Mouse (Mus musculus) liver, embryonic 15.5 days (tissue): ENCODE results near the gene Bad. TPM values are rescaled to one million over a fixed set of nuclear protein-coding genes. Genes with fewer than 3 reads are reported as not detected.
A peak's percentile ranks its signal among the peaks of the same experiment; 100 is the strongest.

Experiments used
- ATAC-seq: fragments of 200-750 bp; cut with Nextera tagmentation; 2 replicates; pipeline ENCODE4 v1.8.0; 2017; ENCODE audit warnings: moderate number of reproducible peaks, mild to moderate bottlenecking, moderate library complexity; ENCODE audit not compliant: insufficient read depth
- H3K27ac ChIP-seq: fragments of 300-500 bp; sonication (generic); replicated peaks from 2 replicates; pipeline ENCODE4 v1.5.1; 2015; ENCODE audit warnings: mild to moderate bottlenecking, inconsistent platforms
- H3K27me3 ChIP-seq: fragments of 300-500 bp; sonication (generic); 2 replicates; pipeline ENCODE4 v1.6.1; 2015; ENCODE audit warnings: mild to moderate bottlenecking, inconsistent platforms
- H3K36me3 ChIP-seq: fragments of 300-500 bp; sonication (generic); replicated peaks from 2 replicates; pipeline ENCODE4 v1.6.1; 2015; ENCODE audit warnings: moderate library complexity, mild to moderate bottlenecking, inconsistent platforms
- H3K4me1 ChIP-seq: fragments of 300-500 bp; sonication (generic); replicated peaks from 2 replicates; pipeline ENCODE4 v1.6.1; 2015; ENCODE audit warnings: inconsistent platforms
- H3K4me2 ChIP-seq: fragments of 300-500 bp; sonication (generic); 2 replicates; pipeline ENCODE4 v1.6.1; 2015; ENCODE audit warnings: moderate library complexity, mild to moderate bottlenecking, inconsistent platforms
- H3K4me3 ChIP-seq: fragments of 300-500 bp; sonication (generic); replicated peaks from 2 replicates; pipeline ENCODE4 v1.5.1; 2015; ENCODE audit warnings: mild to moderate bottlenecking, inconsistent platforms
- H3K9ac ChIP-seq: fragments of 300-500 bp; sonication (generic); 2 replicates; pipeline ENCODE4 v1.6.1; 2015; ENCODE audit warnings: moderate library complexity, mild to moderate bottlenecking, inconsistent platforms
- H3K9me3 ChIP-seq: fragments of 300-500 bp; sonication (generic); replicated peaks from 2 replicates; pipeline ENCODE4 v1.6.1; 2016; ENCODE audit warnings: inconsistent platforms
- WGBS: fragments of 180-500 bp; shearing (Covaris S2); methylation state at CpG from one replicate; pipeline ENCODE4 v1.1.7; 2015; ENCODE audit warnings: mixed read lengths; ENCODE audit not compliant: insufficient replicate concordance; 5-methylcytosine and 5-hydroxymethylcytosine counted together
- polyA plus RNA-seq: library from polyadenylated mRNA; unstranded; fragments of >200 nt; fragmentation: Nextera tagmentation; extraction: Ambion mirVana; gene quantifications from 2 replicates; pipeline ENCODE4 v1.2.1, GENCODE M21; 2015

Bad gene
- polyA plus RNA-seq, 1 experiment from 2014 or later = 25.5 TPM

DNA sequence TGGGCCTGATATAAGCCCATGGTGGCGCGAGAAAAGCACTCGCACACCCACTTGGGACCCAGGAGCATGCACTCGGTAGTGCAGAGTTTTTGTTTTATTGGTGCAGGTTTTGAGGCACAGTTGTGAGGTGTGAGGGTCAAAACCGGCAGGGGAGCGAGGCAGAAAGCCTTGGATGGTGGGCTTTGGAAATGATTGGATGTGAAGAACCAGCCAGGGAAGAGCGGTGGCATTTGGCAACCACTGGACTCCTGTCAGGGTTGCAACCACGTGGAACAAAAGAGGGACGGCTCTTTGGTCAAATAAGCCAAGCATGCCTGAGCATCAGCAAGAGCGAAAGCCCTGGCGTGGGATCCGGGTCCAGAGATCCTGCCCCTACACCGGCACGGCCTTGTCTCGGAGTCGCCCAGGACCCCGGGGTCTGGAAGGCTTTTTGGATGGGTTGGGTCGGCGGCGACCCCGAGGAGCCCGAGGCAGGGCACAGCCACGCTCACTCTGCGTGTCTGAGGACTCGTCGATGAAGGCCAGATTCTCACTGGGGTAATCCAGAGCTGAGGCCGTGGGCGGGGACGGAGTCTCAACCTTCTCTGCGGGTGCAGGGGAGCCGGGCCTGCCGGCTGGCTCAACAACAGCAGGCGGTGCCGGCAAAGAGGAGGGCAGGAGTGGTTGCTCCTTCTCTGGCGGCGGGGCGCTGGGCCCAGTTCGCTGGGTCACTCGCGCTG lies 15.9 kb upstream of the Bad start:
- Histone ChIP-seq H3K9me3 (no peaks in the 10 kb centered on the region), H3K27me3 (peaks cover 83% of the 10 kb centered on the region), H3K27ac (no peak overlapping the region), H3K36me3 (no peaks in the 10 kb centered on the region), H3K4me2 (peak overlapping the region; percentile 46), H3K4me1 (peaks cover 49% of the 10 kb centered on the region), H3K4me3 (no peak overlapping the region), H3K9ac (no peak overlapping the region)
- 16% methylated on average over 40 of the region's 40 CpGs for WGBS
- ATAC-seq = no peak

DNA sequence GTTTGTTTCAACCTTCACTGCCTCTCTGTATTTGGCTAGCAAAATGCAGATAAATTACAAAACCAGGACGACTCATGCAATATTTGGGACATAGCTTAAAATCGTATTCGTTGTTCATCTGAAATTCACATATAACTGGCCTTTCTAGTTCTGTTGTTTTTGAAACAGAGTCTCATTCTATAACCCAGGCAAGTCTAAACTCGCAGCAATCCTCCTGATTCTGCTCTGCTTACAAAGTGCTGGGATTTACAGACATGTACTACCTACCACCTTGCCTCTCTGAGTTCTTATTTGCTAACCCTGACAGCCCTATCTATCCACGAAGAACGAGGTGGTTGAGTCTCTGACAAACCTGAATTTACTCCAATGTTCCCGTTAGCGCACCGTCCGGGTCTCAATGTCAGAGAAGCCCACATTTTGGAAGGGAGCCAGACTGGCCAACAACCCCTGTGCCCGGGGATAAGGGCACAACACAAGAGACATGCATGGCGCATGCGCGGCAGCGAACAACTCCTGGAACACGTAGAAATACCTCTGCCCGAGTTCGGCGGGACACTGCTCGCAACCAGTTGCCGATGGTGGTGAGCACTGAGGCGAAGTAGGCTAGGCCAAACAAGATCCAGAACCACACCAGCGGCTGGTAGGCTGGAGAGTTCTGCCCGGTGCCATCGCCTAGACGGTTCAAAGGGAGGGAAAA lies 15.0 kb upstream of the Bad start:
- ATAC-seq = no peak
- Histone ChIP-seq H3K36me3 (no peaks in the 10 kb centered on the region), H3K4me3 (no peak overlapping the region; the same call in 1 of the 2 replicates), H3K9ac (no peak overlapping the region), H3K27ac (no peak overlapping the region), H3K27me3 (peaks cover 92% of the 10 kb centered on the region), H3K4me2 (peak overlapping the region; percentile 33), H3K4me1 (peaks cover 41% of the 10 kb centered on the region), H3K9me3 (no peaks in the 10 kb centered on the region)
- 12% methylated on average over 26 of the region's 26 CpGs for WGBS

DNA sequence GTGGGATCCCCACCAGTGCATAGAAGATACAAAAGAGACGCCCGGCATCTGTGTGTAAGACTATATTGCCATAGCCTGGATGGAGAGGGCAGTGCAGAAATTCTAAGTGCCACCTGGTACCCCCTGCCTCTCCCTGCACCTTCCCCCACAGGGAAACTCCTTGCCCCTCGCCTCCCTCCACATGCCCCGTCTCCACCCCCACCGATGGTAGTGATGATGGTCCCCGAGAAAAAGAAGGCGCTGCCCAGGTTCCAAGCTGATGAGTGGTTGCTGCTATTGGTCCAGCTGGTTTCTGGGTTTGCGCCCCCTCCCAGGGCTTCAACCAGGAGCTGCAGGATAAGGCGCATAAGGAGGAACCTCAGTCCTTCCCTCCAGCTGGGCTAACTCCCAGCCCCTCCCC lies 13.6 kb upstream of the Bad start:
- H3K27me3 ChIP-seq = peaks cover 100% of the 10 kb centered on the region
- H3K4me1 ChIP-seq = peaks cover 28% of the 10 kb centered on the region
- H3K9ac ChIP-seq = no peak overlapping the region
- 16% methylated on average over 9 of the region's 9 CpGs for WGBS
- ATAC-seq = no peak
- no peak overlapping the region for H3K4me2 ChIP-seq
- no peaks in the 10 kb centered on the region for H3K36me3 ChIP-seq
- no peaks in the 10 kb centered on the region for H3K9me3 ChIP-seq
- H3K4me3 ChIP-seq = no peak overlapping the region
- no peak overlapping the region for H3K27ac ChIP-seq

DNA sequence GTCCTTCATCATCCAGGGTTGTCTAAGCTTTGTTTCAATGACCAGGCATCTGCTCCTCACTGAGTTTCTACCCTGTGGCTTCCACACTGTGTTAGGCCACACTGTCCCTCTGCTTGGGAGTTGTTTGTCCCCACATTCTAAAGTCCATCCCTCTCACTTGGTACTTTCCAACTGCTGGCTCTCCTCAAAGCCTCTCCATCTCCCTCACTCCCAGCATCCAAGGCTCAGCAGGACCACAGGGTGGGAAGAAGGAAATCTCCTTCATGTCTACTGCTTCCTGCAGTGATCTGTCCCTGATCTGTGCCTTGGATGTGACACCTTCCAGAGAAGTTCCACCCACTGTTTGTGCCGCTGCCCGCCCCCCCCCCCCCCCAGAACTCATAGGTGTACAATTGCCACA lies 10.7 kb upstream of the Bad start:
- Histone ChIP-seq H3K4me2 (no peak overlapping the region), H3K9me3 (no peaks in the 10 kb centered on the region), H3K4me1 (peaks cover 18% of the 10 kb centered on the region), H3K4me3 (no peak overlapping the region), H3K36me3 (no peaks in the 10 kb centered on the region), H3K27me3 (peaks cover 100% of the 10 kb centered on the region), H3K9ac (no peak overlapping the region), H3K27ac (no peak overlapping the region)
- WGBS = 17% methylated on average over 2 of the region's 2 CpGs
- ATAC-seq = no peak

DNA sequence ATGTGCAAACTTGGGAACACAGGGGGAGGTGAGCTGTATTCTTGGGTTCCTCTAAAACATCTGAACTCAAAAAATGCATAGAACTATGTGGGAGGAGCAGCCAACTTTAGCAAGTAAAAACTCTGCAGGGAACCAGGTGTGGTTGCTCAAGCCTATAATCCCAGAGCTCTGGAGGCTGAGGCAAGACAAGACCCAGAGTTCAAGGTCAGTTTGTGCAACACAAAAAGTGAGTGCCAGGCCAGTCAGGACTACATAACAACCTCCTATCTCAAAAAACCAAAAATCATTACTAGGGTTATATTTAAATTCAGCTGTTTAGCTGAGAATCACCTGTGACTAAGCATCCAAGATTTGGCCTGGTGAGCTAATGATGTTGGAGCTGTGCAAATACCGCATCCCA lies 9.6 kb upstream of the Bad start:
- 39% methylated on average over 1 of the region's 1 CpGs for WGBS
- peaks cover 11% of the 10 kb centered on the region for H3K4me1 ChIP-seq
- no peak overlapping the region for H3K27ac ChIP-seq
- H3K9me3 ChIP-seq = no peaks in the 10 kb centered on the region
- H3K4me3 ChIP-seq = no peak overlapping the region
- ATAC-seq = no peak
- H3K27me3 ChIP-seq = peaks cover 94% of the 10 kb centered on the region
- H3K4me2 ChIP-seq = no peak overlapping the region
- H3K36me3 ChIP-seq = no peaks in the 10 kb centered on the region
- no peak overlapping the region for H3K9ac ChIP-seq

DNA sequence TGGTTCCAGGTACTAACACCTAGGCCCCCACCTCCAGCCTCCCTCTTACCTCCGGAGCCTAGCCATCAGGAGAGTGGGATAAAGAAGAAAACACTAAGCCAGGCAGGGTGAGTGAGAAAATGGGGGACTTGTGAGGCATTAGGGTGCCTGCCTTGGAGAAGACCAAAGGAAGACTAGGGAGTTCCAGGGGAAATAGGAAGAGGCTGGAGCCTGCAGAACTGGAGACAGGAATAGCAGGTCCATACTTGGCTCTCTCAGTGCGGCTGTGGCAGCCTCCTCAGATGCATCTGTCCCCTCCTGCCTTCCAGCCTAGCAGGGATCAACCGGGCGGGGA lies 8.6 kb upstream of the Bad start:
- no peak for ATAC-seq
- no peak overlapping the region for H3K4me2 ChIP-seq
- no peak overlapping the region for H3K9ac ChIP-seq
- peaks cover 10% of the 10 kb centered on the region for H3K4me1 ChIP-seq
- 27% methylated on average over 4 of the region's 4 CpGs for WGBS
- no peak overlapping the region for H3K27ac ChIP-seq
- peaks cover 84% of the 10 kb centered on the region for H3K27me3 ChIP-seq
- H3K9me3 ChIP-seq = no peaks in the 10 kb centered on the region
- H3K36me3 ChIP-seq = no peaks in the 10 kb centered on the region
- 0 out of 2 replicates have a peak overlapping the region, but pooled peaks have one; percentile 21 for H3K4me3 ChIP-seq

DNA sequence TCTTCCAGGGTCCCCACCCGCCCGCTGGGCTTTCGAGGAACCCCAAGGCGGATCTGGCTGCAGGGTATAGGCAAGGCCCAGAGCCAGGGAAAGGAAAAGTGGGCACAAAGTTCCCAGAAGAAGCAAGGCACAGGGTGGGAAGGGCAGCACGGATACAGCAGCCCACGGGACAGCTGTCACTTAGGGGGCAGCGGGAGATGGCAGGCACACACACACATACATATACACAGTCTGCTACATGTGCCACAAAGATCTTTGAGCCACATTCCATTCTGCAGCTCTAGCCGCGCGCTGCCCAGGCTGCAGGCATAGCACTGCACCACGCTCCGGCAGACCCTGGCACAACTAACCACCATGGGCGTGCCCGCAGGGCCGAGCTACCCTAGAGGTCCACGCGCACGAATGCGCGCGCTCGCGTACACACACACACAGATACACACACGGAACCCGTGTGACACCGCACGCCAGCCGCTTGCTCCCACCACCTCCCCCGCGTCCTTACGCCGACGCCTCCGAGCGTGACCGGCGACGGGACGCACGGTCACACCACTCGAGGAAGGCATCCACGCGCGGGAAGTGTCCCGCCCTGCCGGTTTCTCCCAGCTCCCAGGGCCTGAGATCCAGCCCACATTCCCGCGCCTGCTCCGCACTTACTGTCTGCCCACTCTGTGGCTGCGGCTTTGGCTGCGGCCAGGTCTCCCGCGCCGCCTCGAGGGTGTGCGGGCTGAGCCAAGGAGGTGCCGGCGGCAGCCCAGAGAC lies 8.0 kb upstream of the Bad start:
- H3K27me3 ChIP-seq = peaks cover 78% of the 10 kb centered on the region
- H3K27ac ChIP-seq = no peak overlapping the region
- H3K4me1 ChIP-seq = peaks cover 10% of the 10 kb centered on the region
- H3K4me2 ChIP-seq = peak overlapping the region; percentile 48
- no peaks in the 10 kb centered on the region for H3K9me3 ChIP-seq
- H3K4me3 ChIP-seq = peak overlapping the region; percentile 21
- no peaks in the 10 kb centered on the region for H3K36me3 ChIP-seq
- WGBS = 6% methylated on average over 58 of the region's 58 CpGs
- H3K9ac ChIP-seq = no peak overlapping the region
- ATAC-seq = no peak

DNA sequence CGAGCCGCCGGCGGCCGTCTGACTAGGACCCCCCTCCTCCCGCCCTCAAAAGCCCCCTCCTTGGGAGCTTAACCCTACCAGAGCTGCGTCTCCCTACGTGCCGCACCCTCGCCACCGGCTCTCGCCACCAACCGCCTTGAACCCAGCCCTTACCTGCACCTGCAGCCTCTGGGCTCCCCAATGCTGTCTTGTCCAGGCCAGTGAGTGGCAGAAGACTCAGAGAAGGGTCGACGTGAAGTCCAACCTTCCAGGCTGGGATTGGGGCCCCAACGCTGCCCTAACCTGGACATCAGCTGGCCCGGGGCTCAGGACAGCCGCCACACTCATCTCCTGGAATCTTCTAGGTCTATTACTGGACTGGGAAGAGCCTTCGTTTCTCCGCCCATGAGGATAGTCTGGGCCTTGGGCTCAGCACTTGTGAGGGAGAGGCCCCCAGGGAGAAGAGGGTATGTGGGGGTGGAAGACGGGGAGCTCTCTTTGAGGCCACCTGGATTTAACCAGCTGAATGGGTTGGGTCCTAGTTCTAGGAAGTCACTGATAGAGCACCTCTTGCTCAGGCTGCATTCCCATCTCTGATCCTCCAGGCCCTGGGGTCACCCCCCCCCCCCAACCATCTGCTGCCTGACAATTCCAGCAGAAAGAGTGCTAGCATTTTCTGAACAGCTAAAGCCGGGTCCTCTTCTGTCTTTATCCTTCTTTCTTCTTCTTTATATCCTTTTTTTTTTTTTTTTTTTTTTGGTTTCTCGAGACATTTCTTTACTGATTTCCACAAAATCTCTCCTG lies 7.3 kb upstream of the Bad start, which contains the start of gene Kcnk4:
Gene Kcnk4 (minus strand): TSS at position 321 of the 783 bp plus-strand sequence.
- WGBS = 11% methylated on average over 23 of the region's 23 CpGs
- no peak for ATAC-seq
- no peak within 1 kb of the TSS for H3K9ac ChIP-seq

DNA sequence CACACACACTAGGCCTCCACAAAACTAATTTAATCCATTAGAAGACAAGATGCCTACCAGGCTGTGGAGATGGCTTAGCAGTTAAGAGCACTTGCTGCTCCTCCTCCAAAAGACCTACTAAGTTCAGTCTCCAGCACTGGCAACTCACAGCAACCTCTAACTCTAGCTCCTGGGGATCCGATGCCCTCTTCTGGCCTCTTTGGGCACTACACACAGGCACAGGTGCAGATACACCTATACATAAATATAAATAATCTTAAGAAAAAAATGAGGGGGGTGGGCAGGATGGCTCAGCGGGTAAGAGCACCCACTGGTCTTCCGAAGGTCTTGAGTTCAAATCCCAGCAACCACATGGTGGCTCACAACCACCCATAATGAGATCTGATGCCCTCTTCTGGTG lies 5.4 kb upstream of the Bad start:
- Histone ChIP-seq H3K9me3 (no peaks in the 10 kb centered on the region), H3K9ac (no peak overlapping the region), H3K4me1 (peaks cover 21% of the 10 kb centered on the region), H3K27me3 (peaks cover 51% of the 10 kb centered on the region), H3K4me3 (no peak overlapping the region), H3K36me3 (no peaks in the 10 kb centered on the region), H3K4me2 (no peak overlapping the region), H3K27ac (no peak overlapping the region)
- WGBS = 17% methylated on average over 3 of the region's 3 CpGs
- no peak for ATAC-seq

More for the DNA sequence above, 7.3 kb upstream of the Bad start, which contains the start of gene Kcnk4:
- Histone ChIP-seq H3K27ac (no peak within 1 kb of the TSS), H3K9me3 (no peaks in the 10 kb centered on the region), H3K4me3 (peak within 1 kb of the TSS; percentile 21), H3K4me1 (peaks cover 10% of the 10 kb centered on the region), H3K27me3 (peaks cover 71% of the 10 kb centered on the region), H3K4me2 (peak within 1 kb of the TSS; percentile 48), H3K36me3 (no peaks in the 10 kb centered on the region)

DNA sequence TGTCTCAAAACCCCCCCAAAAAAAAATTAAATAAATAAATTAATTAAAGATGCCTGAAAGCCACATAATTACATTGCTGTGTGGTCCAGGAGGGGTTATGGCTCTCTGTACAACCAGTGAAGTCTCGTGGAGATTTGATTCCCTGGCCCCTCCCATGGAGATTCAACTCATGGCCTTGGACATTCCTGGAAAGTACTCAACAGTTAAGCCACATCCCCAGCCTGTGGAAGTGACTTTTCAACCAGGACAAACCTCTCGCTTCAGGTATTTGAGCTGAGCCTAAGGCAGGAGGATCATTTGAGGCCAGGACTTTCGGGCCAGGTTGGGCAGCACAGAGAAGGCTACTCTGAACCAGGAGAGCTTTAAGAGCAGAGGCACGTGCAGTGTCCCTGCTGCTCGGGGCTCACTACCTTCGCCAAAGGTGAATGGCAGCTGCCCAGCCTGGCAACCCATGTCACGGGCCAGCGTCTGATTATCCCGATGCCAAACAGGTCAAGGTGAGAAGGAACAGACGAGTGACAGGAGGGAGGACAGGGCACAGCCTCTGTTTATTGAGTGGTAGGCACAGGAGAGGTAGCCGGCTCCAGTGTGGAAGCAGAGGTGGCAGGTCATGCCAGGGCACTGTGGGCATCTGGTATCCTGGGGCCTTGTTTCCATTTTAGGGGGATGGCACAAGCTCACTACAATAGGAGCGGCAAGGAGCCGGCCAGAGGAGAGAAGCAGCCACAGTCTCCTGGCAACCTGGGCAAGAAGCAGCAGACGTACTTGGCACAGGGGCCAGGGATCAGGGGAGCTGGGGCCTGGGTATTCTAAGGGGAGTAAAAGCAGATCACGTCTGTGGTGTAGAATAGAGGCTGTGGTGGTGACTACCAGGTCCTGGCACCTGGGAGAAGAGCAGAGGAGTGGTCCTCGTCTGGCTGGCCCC lies 3.9 kb upstream of the Bad start:
- Histone ChIP-seq H3K4me2 (no peak overlapping the region), H3K9me3 (no peaks in the 10 kb centered on the region), H3K36me3 (no peaks in the 10 kb centered on the region), H3K9ac (no peak overlapping the region), H3K27ac (no peak overlapping the region), H3K4me1 (peaks cover 31% of the 10 kb centered on the region), H3K27me3 (peaks cover 36% of the 10 kb centered on the region), H3K4me3 (no peak overlapping the region)
- no peak for ATAC-seq
- 71% methylated on average over 16 of the region's 16 CpGs for WGBS
